Comparison of ENCODE assay signal across 12 mouse cellular contexts in the genomic region with DNA sequence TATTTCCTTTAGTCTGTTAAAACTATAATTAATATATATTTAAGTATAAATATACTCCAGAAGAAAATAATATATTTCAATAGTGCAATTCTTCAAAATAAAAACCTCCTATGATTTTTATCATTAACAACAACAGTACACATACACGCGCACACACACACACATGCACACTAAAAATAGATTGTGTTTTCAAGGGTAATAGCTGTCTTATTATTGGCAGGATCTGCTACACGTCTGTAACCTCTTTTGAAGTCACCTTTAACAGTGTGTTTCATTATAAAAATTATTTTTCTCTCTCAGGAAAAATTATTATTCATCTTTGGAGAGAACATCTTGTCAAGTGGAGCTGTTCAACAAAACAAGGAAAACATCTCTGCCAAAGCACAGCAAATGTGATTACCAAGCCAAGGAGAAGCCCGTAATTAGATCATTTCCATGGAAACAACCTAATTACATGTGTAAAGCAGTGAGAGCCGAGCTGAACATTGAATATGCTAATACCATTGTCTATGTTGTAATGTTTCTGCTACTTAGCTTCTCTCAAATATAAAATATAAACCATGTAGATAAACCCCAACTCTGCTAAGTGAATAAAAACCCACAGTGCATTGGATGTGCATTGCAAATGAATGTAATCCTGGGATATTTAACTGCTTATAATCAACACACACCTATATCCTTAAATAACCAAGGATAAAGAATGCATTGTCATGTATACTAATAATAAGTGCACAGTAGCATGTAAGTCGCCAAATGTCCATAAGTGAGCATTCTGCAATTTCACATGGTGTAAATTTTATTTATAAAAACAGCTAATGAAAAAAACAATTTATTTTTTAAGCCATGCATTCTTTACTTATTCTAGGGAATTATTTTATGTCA.
A peak's percentile ranks its signal among the peaks of the same experiment; 100 is the strongest.
DNase-seq lines count a peak whose midpoint lies in the region; ATAC-seq and TF ChIP-seq lines count a peak whose summit lies in the region.
"Had no signal": no experiment of that assay in that cellular context is flagged by ENCODE, and none has a peak within 500 bp of the region (broad histone marks: within the 10 kb centered on the region; RNA-seq: fewer than 3 reads in every experiment).

No protein-coding gene starts in this region.

- H3K9me3 ChIP-seq in hindbrain, embryonic 11.5 days (ENCODE audit: control insufficient read depth, low read length), result no peaks in the 10 kb centered on the region
- no peaks in the 10 kb centered on the region for H3K9me3 ChIP-seq in hindbrain, embryonic 10.5 days
- H3K9me3 ChIP-seq in forebrain, embryonic 12.5 days, result no peaks in the 10 kb centered on the region
- no peaks in the 10 kb centered on the region for H3K9me3 ChIP-seq in hindbrain, postnatal 0 days (ENCODE audit: low read length)
- H3K9me3 ChIP-seq in neural tube, embryonic 14.5 days (ENCODE audit: control insufficient read depth, low read length), result no peaks in the 10 kb centered on the region
- H3K9me3 ChIP-seq: heart, embryonic 10.5 days; lung, embryonic 15.5 days had no signal

- no peak for DNase-seq in hindbrain, embryonic 11.5 days (ENCODE audit: low spot score)
- no peak for DNase-seq in hindbrain, embryonic 10.5 days (ENCODE audit: low spot score)
- DNase-seq in hindbrain, postnatal 0 days (ENCODE audit: low spot score), result peak; percentile 86
- DNase-seq in gastrocnemius, postnatal 10 days, result no peak
- no peak for DNase-seq in adrenal gland, postnatal 4 days (ENCODE audit: low spot score in 2 of 2)
- DNase-seq: thymus, adult 2 months had no signal

- no peak overlapping the region for H3K4me2 ChIP-seq in hindbrain, embryonic 11.5 days (replicated peaks; ENCODE audit: low read depth, low read length)
- H3K4me2 ChIP-seq in forebrain, embryonic 12.5 days, result no peak overlapping the region
- peak overlapping the region; percentile 25; the same call in 1 of the 2 replicates for H3K4me2 ChIP-seq in hindbrain, postnatal 0 days (ENCODE audit: low read depth, low read length)
- H3K4me2 ChIP-seq in neural tube, embryonic 14.5 days (ENCODE audit: low read depth, low read length), result no peak overlapping the region
- H3K4me2 ChIP-seq: lung, embryonic 15.5 days had no signal

- H3K36me3 ChIP-seq in hindbrain, embryonic 11.5 days (ENCODE audit: control insufficient read depth, insufficient read depth, low read length), result no peaks in the 10 kb centered on the region
- no peaks in the 10 kb centered on the region for H3K36me3 ChIP-seq in hindbrain, embryonic 10.5 days
- H3K36me3 ChIP-seq in forebrain, embryonic 12.5 days (replicated peaks), result no peaks in the 10 kb centered on the region
- H3K36me3 ChIP-seq in hindbrain, postnatal 0 days (ENCODE audit: insufficient read depth, low read length), result no peaks in the 10 kb centered on the region
- no peaks in the 10 kb centered on the region for H3K36me3 ChIP-seq in neural tube, embryonic 14.5 days (ENCODE audit: control insufficient read depth, insufficient read depth, low read length)
- H3K36me3 ChIP-seq: heart, embryonic 10.5 days; lung, embryonic 15.5 days had no signal

- no peaks in the 10 kb centered on the region for H3K4me1 ChIP-seq in hindbrain, embryonic 11.5 days (replicated peaks; ENCODE audit: control insufficient read depth, insufficient read depth, low read length)
- no peaks in the 10 kb centered on the region for H3K4me1 ChIP-seq in hindbrain, embryonic 10.5 days (replicated peaks)
- H3K4me1 ChIP-seq in forebrain, embryonic 12.5 days, result peaks cover 5% of the 10 kb centered on the region; the same call in 1 of the 2 replicates
- no peaks in the 10 kb centered on the region for H3K4me1 ChIP-seq in hindbrain, postnatal 0 days (ENCODE audit: insufficient read depth, low read length)
- H3K4me1 ChIP-seq in neural tube, embryonic 14.5 days (ENCODE audit: control insufficient read depth, insufficient read depth, low read length), result 0 out of 2 replicates have a peak, but pooled peaks cover 3% of the 10 kb centered on the region
- H3K4me1 ChIP-seq: heart, embryonic 10.5 days; lung, embryonic 15.5 days had no signal

- no peak overlapping the region for H3K4me3 ChIP-seq in hindbrain, embryonic 11.5 days (ENCODE audit: low read depth, low read length)
- H3K4me3 ChIP-seq in hindbrain, embryonic 10.5 days, result no peak overlapping the region
- no peak overlapping the region for H3K4me3 ChIP-seq in forebrain, embryonic 12.5 days (replicated peaks)
- H3K4me3 ChIP-seq in hindbrain, postnatal 0 days (ENCODE audit: low read length), result no peak overlapping the region
- H3K4me3 ChIP-seq in neural tube, embryonic 14.5 days (ENCODE audit: low read depth, low read length), result no peak overlapping the region
- H3K4me3 ChIP-seq: erythroblast, embryonic 14.5 days; heart, embryonic 10.5 days; lung, embryonic 15.5 days; myocyte had no signal

- TF ChIP-seq CTCF in hindbrain, postnatal 0 days (IDR thresholded peaks at IDR 0.05; ENCODE audit: low read depth), result no peak

- ATAC-seq in hindbrain, embryonic 11.5 days (ENCODE audit: low FRiP score), result peak; percentile 58; the same call in 1 of the 2 replicates
- peak; percentile 90 for ATAC-seq in forebrain, embryonic 12.5 days (ENCODE audit: low FRiP score)
- ATAC-seq in hindbrain, postnatal 0 days, result peak; percentile 88
- peak; percentile 88 for ATAC-seq in neural tube, embryonic 14.5 days (ENCODE audit: low read depth)

- WGBS in hindbrain, embryonic 11.5 days, result 76% methylated on average over 6 of the region's 6 CpGs
- 77% methylated on average over 6 of the region's 6 CpGs for WGBS in hindbrain, embryonic 10.5 days
- WGBS in forebrain, embryonic 12.5 days, result 40% methylated on average over 6 of the region's 6 CpGs
- 39% methylated on average over 6 of the region's 6 CpGs for WGBS in hindbrain, postnatal 0 days
- 42% methylated on average over 6 of the region's 6 CpGs for WGBS in neural tube, embryonic 14.5 days

- H3K27me3 ChIP-seq in hindbrain, embryonic 11.5 days (ENCODE audit: control insufficient read depth, insufficient read depth, low read length), result no peaks in the 10 kb centered on the region
- H3K27me3 ChIP-seq in hindbrain, embryonic 10.5 days (ENCODE audit: insufficient read depth, poor library complexity, severe bottlenecking), result no peaks in the 10 kb centered on the region
- H3K27me3 ChIP-seq in forebrain, embryonic 12.5 days, result no peaks in the 10 kb centered on the region
- no peaks in the 10 kb centered on the region for H3K27me3 ChIP-seq in hindbrain, postnatal 0 days (ENCODE audit: insufficient read depth, low read length)
- no peaks in the 10 kb centered on the region for H3K27me3 ChIP-seq in neural tube, embryonic 14.5 days (ENCODE audit: control insufficient read depth, insufficient read depth, low read length)
- H3K27me3 ChIP-seq: lung, embryonic 15.5 days had no signal

- H3K27ac ChIP-seq in hindbrain, embryonic 11.5 days (ENCODE audit: low read depth, low read length), result no peak overlapping the region
- H3K27ac ChIP-seq in hindbrain, embryonic 10.5 days, result no peak overlapping the region
- H3K27ac ChIP-seq in forebrain, embryonic 12.5 days, result no peak overlapping the region
- no peak overlapping the region; the same call in 1 of the 2 replicates for H3K27ac ChIP-seq in hindbrain, postnatal 0 days
- no peak overlapping the region for H3K27ac ChIP-seq in neural tube, embryonic 14.5 days (ENCODE audit: low read depth, low read length)
- H3K27ac ChIP-seq: heart, embryonic 10.5 days; lung, embryonic 15.5 days had no signal

- H3K9ac ChIP-seq in hindbrain, embryonic 11.5 days (ENCODE audit: low read depth, low read length), result no peak overlapping the region
- H3K9ac ChIP-seq in forebrain, embryonic 12.5 days, result no peak overlapping the region
- no peak overlapping the region for H3K9ac ChIP-seq in hindbrain, postnatal 0 days (replicated peaks; ENCODE audit: low read length)
- H3K9ac ChIP-seq in neural tube, embryonic 14.5 days (replicated peaks; ENCODE audit: low read depth, low read length), result no peak overlapping the region
- H3K9ac ChIP-seq: lung, embryonic 15.5 days had no signal
